Mouse (Mus musculus) liver, embryonic 13.5 days (tissue): ENCODE data around the gene Naa80. TPM values are rescaled to one million over a fixed set of nuclear protein-coding genes. Genes with fewer than 3 reads are reported as not detected.

Experiments
- ATAC-seq: fragments of 200-750 bp; cut with Nextera tagmentation; 2 replicates; pipeline ENCODE4 v1.8.0; 2017; ENCODE audit warnings: low read depth, mild to moderate bottlenecking, moderate number of reproducible peaks, moderate library complexity
- DNase-seq: peaks from one replicate; pipeline ENCODE4 v3.0.0; 2022
- H3K27ac ChIP-seq: fragments of 300-500 bp; sonication (generic); 2 replicates; pipeline ENCODE4 v1.5.1; 2015; ENCODE audit warnings: moderate library complexity, mild to moderate bottlenecking, inconsistent platforms
- H3K27me3 ChIP-seq: fragments of 300-500 bp; sonication (generic); 2 replicates; pipeline ENCODE4 v1.6.1; 2015; ENCODE audit warnings: mild to moderate bottlenecking, inconsistent platforms
- H3K36me3 ChIP-seq: fragments of 300-500 bp; sonication (generic); 2 replicates; pipeline ENCODE4 v1.6.1; 2015; ENCODE audit warnings: mild to moderate bottlenecking, inconsistent platforms
- H3K4me1 ChIP-seq: fragments of 300-500 bp; sonication (generic); replicated peaks from 2 replicates; pipeline ENCODE4 v1.6.1; 2015; ENCODE audit warnings: inconsistent platforms
- H3K4me2 ChIP-seq: fragments of 300-500 bp; sonication (generic); 2 replicates; pipeline ENCODE4 v1.6.1; 2015; ENCODE audit warnings: inconsistent platforms, mild to moderate bottlenecking, moderate library complexity
- H3K4me3 ChIP-seq: fragments of 300-500 bp; sonication (generic); replicated peaks from 2 replicates; pipeline ENCODE4 v1.5.1; 2015; ENCODE audit warnings: mild to moderate bottlenecking, inconsistent platforms
- H3K9ac ChIP-seq: fragments of 300-500 bp; sonication (generic); 2 replicates; pipeline ENCODE4 v1.6.1; 2015; ENCODE audit warnings: mild to moderate bottlenecking, inconsistent platforms
- H3K9me3 ChIP-seq: fragments of 300-500 bp; sonication (generic); replicated peaks from 2 replicates; pipeline ENCODE4 v1.6.1; 2016; ENCODE audit warnings: inconsistent platforms
- WGBS: fragments of 180-500 bp; shearing (Covaris S2); methylation state at CpG from one replicate; pipeline ENCODE4 v1.1.7; 2015; ENCODE audit not compliant: insufficient replicate concordance; 5-methylcytosine and 5-hydroxymethylcytosine counted together
- polyA plus RNA-seq: library from polyadenylated mRNA; unstranded; fragments of >200 nt; fragmentation: Nextera tagmentation; extraction: Ambion mirVana; gene quantifications from 2 replicates; pipeline ENCODE4 v1.2.1, GENCODE M21; 2015

The Naa80 gene
- polyA plus RNA-seq, 1 experiment from 2014 or later: 10.5 TPM

- peaks cover 52% of the 10 kb centered on the region for H3K4me1 ChIP-seq
- H3K9me3 ChIP-seq: no peaks in the 10 kb centered on the region
- WGBS: 61% methylated on average over 14 of the region's 14 CpGs
- H3K36me3 ChIP-seq: peaks cover 9% of the 10 kb centered on the region
- ATAC-seq (no peak), DNase-seq (no peak)
- H3K9ac ChIP-seq: no peak overlapping the region
- H3K27me3 ChIP-seq: peaks cover 42% of the 10 kb centered on the region
- H3K27ac ChIP-seq: no peak overlapping the region
- H3K4me2 ChIP-seq: no peak overlapping the region
- no peak overlapping the region for H3K4me3 ChIP-seq
These were observed 21.2 kb downstream of the Naa80 start for GRCm38 (mm10) chr9:107599842-107600241.

DNA sequence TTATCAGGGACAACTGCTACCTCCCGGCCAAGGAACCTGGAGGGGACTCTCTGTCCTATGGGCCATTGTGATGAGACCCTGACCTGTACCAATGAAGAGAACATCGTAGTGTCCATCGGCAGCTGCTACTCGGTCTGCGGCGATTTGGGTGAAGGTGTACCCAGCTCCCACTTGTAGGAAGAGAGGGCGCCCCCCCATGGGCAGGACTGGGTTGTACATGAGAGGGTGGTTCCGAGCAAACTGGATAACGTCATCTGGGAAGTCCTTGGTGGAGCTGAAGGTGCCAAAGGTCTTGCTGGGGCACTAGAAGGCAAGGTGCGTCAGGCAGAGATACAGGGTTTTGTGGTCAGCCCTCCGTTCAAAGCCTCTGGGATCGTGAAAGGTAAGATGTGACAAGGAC, 22.1 kb downstream of the Naa80 start:
- no peak overlapping the region for H3K9ac ChIP-seq
- H3K4me1 ChIP-seq: peaks cover 59% of the 10 kb centered on the region
- no peak for ATAC-seq
- DNase-seq: no peak
- H3K27ac ChIP-seq: no peak overlapping the region
- H3K4me2 ChIP-seq: no peak overlapping the region
- WGBS: 61% methylated on average over 12 of the region's 12 CpGs
- peaks cover 45% of the 10 kb centered on the region for H3K27me3 ChIP-seq
- peaks cover 4% of the 10 kb centered on the region; the same call in 1 of the 2 replicates for H3K36me3 ChIP-seq
- no peaks in the 10 kb centered on the region for H3K9me3 ChIP-seq
- no peak overlapping the region for H3K4me3 ChIP-seq

DNA sequence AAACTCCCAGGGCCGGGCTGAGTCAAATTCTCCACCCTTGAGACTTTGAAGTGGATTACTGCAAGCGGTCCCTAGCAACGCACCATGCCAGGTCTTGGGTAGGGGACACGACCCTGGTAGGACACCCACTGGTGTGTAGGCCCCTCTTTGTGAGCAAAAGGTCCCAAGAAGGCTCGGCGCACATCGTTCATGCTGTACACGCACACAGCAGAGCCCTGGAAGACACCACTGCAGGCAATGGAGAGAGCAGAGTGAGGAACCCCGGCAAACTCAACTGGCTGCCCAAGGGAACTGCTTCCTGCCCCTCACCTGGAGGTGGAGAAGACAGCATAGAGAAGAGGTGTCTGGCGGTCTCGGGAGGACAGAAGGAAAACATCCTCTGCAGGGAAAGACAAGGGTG, 22.6 kb downstream of the Naa80 start:
- ATAC-seq (no peak), DNase-seq (no peak)
- WGBS: 70% methylated on average over 11 of the region's 11 CpGs
- Histone ChIP-seq H3K9me3 (no peaks in the 10 kb centered on the region), H3K4me3 (no peak overlapping the region), H3K9ac (no peak overlapping the region), H3K4me2 (no peak overlapping the region), H3K27ac (no peak overlapping the region), H3K4me1 (peaks cover 59% of the 10 kb centered on the region), H3K36me3 (no peaks in the 10 kb centered on the region), H3K27me3 (peaks cover 51% of the 10 kb centered on the region)

DNA sequence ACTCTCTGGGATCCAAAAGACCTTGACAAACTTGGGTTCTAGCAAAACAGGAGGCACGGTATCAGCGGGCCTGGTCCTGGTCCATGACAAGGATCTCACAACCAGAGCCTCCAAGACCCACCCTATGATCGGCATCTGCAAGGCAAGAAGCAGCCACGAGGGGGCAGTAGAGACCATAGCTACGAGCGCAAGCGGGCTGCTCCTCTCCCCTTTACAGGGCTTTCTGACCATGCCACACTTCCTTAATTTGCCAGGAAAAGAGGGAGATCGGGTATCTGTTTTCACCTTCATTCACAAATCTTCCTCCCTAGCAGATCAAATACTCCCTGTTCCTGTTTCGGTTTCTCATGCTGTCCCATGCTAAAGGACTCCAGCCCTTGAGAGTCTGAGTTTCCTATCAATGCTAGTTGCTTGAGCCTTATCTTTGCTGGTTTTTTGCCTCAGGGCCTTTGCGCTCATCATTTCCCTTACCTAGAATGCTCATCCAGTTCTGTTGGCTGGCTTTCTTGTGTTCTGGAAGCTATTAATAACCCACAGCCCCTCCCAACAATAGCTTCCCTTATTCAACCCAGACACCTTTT, 23.5 kb downstream of the Naa80 start:
- ATAC-seq (peak; percentile 59), DNase-seq (peak; percentile 81)
- WGBS: under 1% methylated on average over 10 of the region's 10 CpGs
- no peaks in the 10 kb centered on the region for H3K9me3 ChIP-seq
- peak overlapping the region; percentile 46 for H3K4me2 ChIP-seq
- peak overlapping the region; percentile 31; the same call in 1 of the 2 replicates for H3K9ac ChIP-seq
- peak overlapping the region; percentile 9; the same call in 1 of the 2 replicates for H3K4me3 ChIP-seq
- no peaks in the 10 kb centered on the region for H3K36me3 ChIP-seq
- H3K27ac ChIP-seq: no peak overlapping the region
- peaks cover 59% of the 10 kb centered on the region for H3K4me1 ChIP-seq
- peaks cover 58% of the 10 kb centered on the region for H3K27me3 ChIP-seq

DNA sequence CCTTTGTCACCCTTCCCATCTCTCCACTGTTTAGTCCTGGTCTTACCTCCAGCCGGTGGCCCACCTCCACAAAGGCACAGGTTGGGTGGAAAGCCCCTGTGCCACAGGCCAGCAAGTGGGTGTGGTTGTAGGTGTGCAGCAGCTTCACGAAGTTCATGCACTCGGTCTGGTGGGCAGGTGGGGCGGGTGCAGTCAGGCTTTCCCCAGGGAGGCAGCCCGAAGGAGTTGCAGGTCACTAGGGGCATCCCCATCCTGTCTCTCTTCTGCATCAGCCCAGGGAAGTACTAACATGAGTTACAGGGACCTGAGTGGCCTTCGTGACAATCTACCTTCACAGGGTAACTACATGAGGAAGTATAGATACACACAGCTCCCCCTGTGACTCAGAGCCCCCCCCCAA, 24.6 kb downstream of the Naa80 start:
- no peaks in the 10 kb centered on the region for H3K9me3 ChIP-seq
- DNase-seq (no peak), ATAC-seq (no peak)
- no peak overlapping the region for H3K4me2 ChIP-seq
- no peak overlapping the region for H3K9ac ChIP-seq
- WGBS: 58% methylated on average over 6 of the region's 6 CpGs
- H3K36me3 ChIP-seq: no peaks in the 10 kb centered on the region
- peaks cover 61% of the 10 kb centered on the region for H3K4me1 ChIP-seq
- peaks cover 58% of the 10 kb centered on the region for H3K27me3 ChIP-seq
- H3K27ac ChIP-seq: no peak overlapping the region
- no peak overlapping the region for H3K4me3 ChIP-seq

DNA sequence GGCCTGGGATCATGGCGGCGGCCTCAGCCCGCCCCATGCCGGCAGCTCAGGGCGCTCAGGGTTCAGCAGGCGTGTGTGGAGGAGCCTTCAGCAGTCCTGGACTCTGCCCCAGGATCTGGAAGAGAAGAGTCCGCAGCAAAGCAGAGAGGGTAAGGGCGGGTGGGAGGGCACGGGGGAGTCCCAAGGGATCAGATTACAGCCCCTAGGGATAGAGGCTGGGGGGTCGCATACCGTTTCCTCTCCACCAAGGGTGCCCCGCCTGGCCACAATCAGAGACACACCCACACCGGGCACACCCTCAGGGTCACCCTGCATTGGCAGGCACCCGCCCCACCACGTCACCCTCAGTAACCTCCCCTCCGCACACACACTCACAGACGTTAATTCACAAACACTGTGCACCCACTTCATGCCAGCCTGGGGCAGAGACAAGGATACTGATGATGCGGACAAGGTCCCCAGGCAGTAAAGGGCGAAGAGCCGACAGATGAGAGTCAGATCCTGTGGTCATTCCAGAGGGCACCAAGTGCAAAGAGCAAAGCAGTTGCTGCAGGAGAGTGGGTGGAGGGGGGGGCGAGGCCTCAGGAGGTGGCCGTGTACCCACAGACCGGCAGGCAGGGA, 26.5 kb downstream of the Naa80 start:
- Histone ChIP-seq H3K4me2 (no peak overlapping the region), H3K27ac (no peak overlapping the region), H3K9me3 (no peaks in the 10 kb centered on the region), H3K4me3 (no peak overlapping the region), H3K36me3 (no peaks in the 10 kb centered on the region), H3K27me3 (peaks cover 39% of the 10 kb centered on the region), H3K4me1 (peaks cover 55% of the 10 kb centered on the region), H3K9ac (no peak overlapping the region)
- ATAC-seq (0 out of 2 replicates have a peak, but pooled peaks have one; percentile 25), DNase-seq (no peak)
- WGBS: 39% methylated on average over 23 of the region's 23 CpGs

- H3K4me2 ChIP-seq: no peak overlapping the region
- DNase-seq (no peak), ATAC-seq (no peak)
- no peak overlapping the region; the same call in 1 of the 2 replicates for H3K9ac ChIP-seq
- 42% methylated on average over 9 of the region's 9 CpGs for WGBS
- H3K4me3 ChIP-seq: no peak overlapping the region
- H3K27me3 ChIP-seq: peaks cover 27% of the 10 kb centered on the region
- no peaks in the 10 kb centered on the region for H3K36me3 ChIP-seq
- no peaks in the 10 kb centered on the region for H3K9me3 ChIP-seq
- H3K27ac ChIP-seq: no peak overlapping the region
- H3K4me1 ChIP-seq: peaks cover 59% of the 10 kb centered on the region
These were observed 27.9 kb downstream of the Naa80 start for GRCm38 (mm10) chr9:107606591-107606990.

DNA sequence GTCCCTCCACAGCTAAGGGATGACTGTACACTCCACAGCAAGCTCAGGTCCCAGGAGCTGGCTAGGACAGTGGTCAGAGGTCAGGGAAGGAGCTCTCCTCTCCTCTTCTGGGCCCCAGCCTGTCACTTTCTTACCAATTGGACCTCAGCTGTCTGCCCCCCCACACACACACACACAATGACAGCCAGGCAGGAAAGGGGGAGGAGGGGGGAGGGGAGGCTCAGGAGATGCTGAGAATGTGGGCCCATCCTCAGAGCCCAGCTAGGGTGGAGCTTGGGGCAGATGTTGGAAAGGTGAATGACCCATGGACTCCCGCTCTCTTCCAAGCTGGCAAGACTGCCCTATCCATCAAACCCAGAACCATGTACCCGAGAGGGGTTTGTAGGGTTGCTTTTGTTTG, 28.3 kb downstream of the Naa80 start:
- Histone ChIP-seq H3K27me3 (peaks cover 27% of the 10 kb centered on the region), H3K4me3 (no peak overlapping the region), H3K36me3 (no peaks in the 10 kb centered on the region), H3K4me2 (no peak overlapping the region), H3K9me3 (no peaks in the 10 kb centered on the region), H3K4me1 (peaks cover 64% of the 10 kb centered on the region), H3K27ac (no peak overlapping the region), H3K9ac (no peak overlapping the region; the same call in 1 of the 2 replicates)
- no peak for ATAC-seq
- DNase-seq: no peak
- WGBS: 65% methylated on average over 2 of the region's 2 CpGs

GRCm38 (mm10) chr9:107607653-107608245, 29.1 kb downstream of the Naa80 start:
- Histone ChIP-seq H3K4me2 (no peak overlapping the region), H3K27me3 (peaks cover 27% of the 10 kb centered on the region), H3K4me1 (peaks cover 61% of the 10 kb centered on the region), H3K4me3 (no peak overlapping the region), H3K27ac (no peak overlapping the region), H3K9me3 (no peaks in the 10 kb centered on the region), H3K9ac (no peak overlapping the region), H3K36me3 (no peaks in the 10 kb centered on the region)
- ATAC-seq: no peak
- DNase-seq: no peak
- 47% methylated on average over 9 of the region's 9 CpGs for WGBS

- no peak for DNase-seq
- ATAC-seq: no peak
- Histone ChIP-seq H3K27me3 (peaks cover 21% of the 10 kb centered on the region), H3K27ac (no peak within 1 kb of the TSS), H3K4me3 (no peak within 1 kb of the TSS), H3K9ac (no peak within 1 kb of the TSS), H3K9me3 (no peaks in the 10 kb centered on the region), H3K4me2 (no peak within 1 kb of the TSS), H3K4me1 (peaks cover 70% of the 10 kb centered on the region), H3K36me3 (peaks cover 2% of the 10 kb centered on the region; the same call in 1 of the 2 replicates)
- 48% methylated on average over 12 of the region's 12 CpGs for WGBS
These were observed 30.2 kb downstream of the Naa80 start, which contains the start of gene Sema3b for GRCm38 (mm10) chr9:107608741-107609432. TSS of gene Sema3b (minus strand) at chr9:107609229.

DNA sequence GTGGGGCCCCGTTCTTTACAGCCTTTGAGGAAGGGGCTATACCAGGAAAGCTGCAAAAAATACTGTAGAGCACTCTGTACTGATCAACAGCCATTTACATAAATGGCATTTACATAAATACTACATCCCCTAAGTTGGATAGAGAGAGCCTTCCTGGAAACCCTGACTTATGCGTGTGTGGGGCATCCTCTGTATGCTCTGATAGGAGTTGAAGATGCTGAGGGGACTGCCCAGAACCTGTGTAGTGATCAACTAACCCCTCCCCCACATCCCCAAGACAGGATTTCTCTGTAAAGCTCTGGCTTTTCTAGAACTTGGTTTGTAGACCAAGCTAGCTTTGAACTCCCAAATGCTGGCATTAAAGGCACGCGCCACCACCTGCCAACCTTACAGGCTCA, 30.7 kb downstream of the Naa80 start:
- Histone ChIP-seq H3K9me3 (no peaks in the 10 kb centered on the region), H3K4me3 (no peak overlapping the region), H3K9ac (no peak overlapping the region), H3K4me1 (peaks cover 70% of the 10 kb centered on the region), H3K27ac (no peak overlapping the region), H3K36me3 (peaks cover 7% of the 10 kb centered on the region), H3K27me3 (0 out of 2 replicates have a peak, but pooled peaks cover 16% of the 10 kb centered on the region), H3K4me2 (no peak overlapping the region)
- no peak for ATAC-seq
- 69% methylated on average over 4 of the region's 4 CpGs for WGBS
- DNase-seq: no peak
